Mouse (Mus musculus) liver, adult 2 months (tissue): ENCODE results near the gene Lsm14a. TPM values are rescaled to one million over a fixed set of nuclear protein-coding genes. Genes with fewer than 3 reads are reported as not detected.

Source experiments
- DNase-seq: peaks from one replicate; pipeline ENCODE4 v3.0.0-alpha.2; 2011; ENCODE audit warnings: low read depth, low spot score; ENCODE audit errors: extremely low read depth
- H3K27ac ChIP-seq: fragments of 200-500 bp; replicated peaks from 2 replicates; pipeline ENCODE4 v1.5.1; 2012; ENCODE audit warnings: low read depth, mild to moderate bottlenecking, control low read depth, inconsistent platforms, low read length; ENCODE audit not compliant: insufficient read depth
- H3K27me3 ChIP-seq: fragments of 200-500 bp; 2 replicates; pipeline ENCODE4 v1.6.1; 2012; ENCODE audit warnings: mild to moderate bottlenecking, moderate library complexity, low read length, inconsistent platforms; ENCODE audit not compliant: control insufficient read depth, insufficient read depth
- H3K36me3 ChIP-seq: fragments of 200-500 bp; 2 replicates; pipeline ENCODE4 v1.6.1; 2012; ENCODE audit warnings: low read length, inconsistent platforms; ENCODE audit not compliant: control insufficient read depth, insufficient read depth
- H3K4me1 ChIP-seq: fragments of 200-500 bp; 2 replicates; pipeline ENCODE4 v1.6.1; 2011; ENCODE audit warnings: low read length; ENCODE audit not compliant: control insufficient read depth, insufficient read depth
- H3K4me3 ChIP-seq: fragments of 200-500 bp; 2 replicates; pipeline ENCODE4 v1.5.1; 2011; ENCODE audit warnings: low read depth, mild to moderate bottlenecking, control low read depth, low read length, moderate library complexity; ENCODE audit not compliant: insufficient read depth
- H3K79me2 ChIP-seq: fragments of 200-500 bp; 2 replicates; pipeline ENCODE4 v1.6.1; 2012; ENCODE audit warnings: inconsistent platforms, mild to moderate bottlenecking, low read length, moderate library complexity; ENCODE audit not compliant: control insufficient read depth, insufficient read depth
- H3K9ac ChIP-seq: fragments of 200-500 bp; 2 replicates; pipeline ENCODE4 v1.6.1; 2012; ENCODE audit warnings: low read depth, mild to moderate bottlenecking, control low read depth, inconsistent platforms, low read length
- CTCF ChIP-seq: fragments of 200-500 bp; IDR thresholded peaks from 2 replicates; pipeline ENCODE4 v1.5.1; 2011; ENCODE audit warnings: low read depth, low read length, control low read depth
- POLR2A ChIP-seq: fragments of 200-500 bp; IDR thresholded peaks from 2 replicates; pipeline ENCODE4 v1.6.1; 2011; ENCODE audit warnings: low read length, control low read depth; ENCODE audit not compliant: insufficient read depth; ENCODE audit errors: extremely low read depth
- WGBS: fragments of 180-500 bp; shearing (Covaris S2); methylation state at CpG from one replicate; pipeline ENCODE4 v1.1.7; 2018; 5-methylcytosine and 5-hydroxymethylcytosine counted together
- polyA plus RNA-seq: library from polyadenylated mRNA; depleted of rRNA; stranded (reverse); fragments of >200 nt; gene quantifications from 2 replicates; pipeline ENCODE4 v1.2.3, GENCODE M21; 2012
- total RNA-seq: library from RNA; depleted of rRNA; stranded (reverse); fragments of >200 nt; gene quantifications from 2 replicates; pipeline ENCODE4 v1.2.3, GENCODE M21; 2014

Lsm14a gene
- total and polyA plus RNA-seq, 2 experiments, result 12.5 to 26.2 TPM

DNA sequence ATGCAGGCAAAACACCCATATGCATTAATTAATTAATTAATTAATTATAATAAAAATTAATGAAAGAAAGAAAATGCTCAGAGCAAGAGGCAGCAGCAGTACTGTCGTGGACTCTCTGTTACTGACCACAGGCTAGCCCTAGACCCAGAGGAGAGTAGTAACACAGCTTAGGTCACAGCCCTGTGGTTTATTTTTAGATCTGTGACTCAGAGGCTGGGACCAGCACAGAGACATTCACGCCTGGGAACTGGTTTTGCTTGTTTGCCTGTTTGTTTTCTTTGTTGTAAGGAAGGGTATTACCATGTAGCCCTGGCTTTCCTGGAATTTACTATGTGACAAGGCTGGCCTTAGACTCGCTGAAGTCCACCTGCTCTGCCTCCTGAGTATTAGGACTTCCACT is 65.6 kb downstream of the Lsm14a start:
- Histone ChIP-seq H3K27me3 (no peaks in the 10 kb centered on the region), H3K4me1 (no peaks in the 10 kb centered on the region), H3K9ac (no peak overlapping the region), H3K4me3 (no peak overlapping the region), H3K36me3 (no peaks in the 10 kb centered on the region), H3K27ac (no peak overlapping the region), H3K79me2 (no peaks in the 10 kb centered on the region)
- WGBS, result 51% methylated on average over 3 of the region's 3 CpGs
- no peak for DNase-seq
- no peak for TF ChIP-seq POLR2A
- no peak for TF ChIP-seq CTCF

- Histone ChIP-seq H3K4me1 (no peaks in the 10 kb centered on the region), H3K9ac (no peak overlapping the region), H3K4me3 (no peak overlapping the region), H3K79me2 (no peaks in the 10 kb centered on the region), H3K36me3 (no peaks in the 10 kb centered on the region), H3K27ac (no peak overlapping the region), H3K27me3 (no peaks in the 10 kb centered on the region)
- WGBS, result 33% methylated on average over 1 of the region's 1 CpGs
- TF ChIP-seq CTCF (no peak), POLR2A (no peak)
- peak; percentile 52 for DNase-seq
These were observed 68.3 kb downstream of the Lsm14a start for GRCm38 (mm10) chr7:34324857-34325256.

DNA sequence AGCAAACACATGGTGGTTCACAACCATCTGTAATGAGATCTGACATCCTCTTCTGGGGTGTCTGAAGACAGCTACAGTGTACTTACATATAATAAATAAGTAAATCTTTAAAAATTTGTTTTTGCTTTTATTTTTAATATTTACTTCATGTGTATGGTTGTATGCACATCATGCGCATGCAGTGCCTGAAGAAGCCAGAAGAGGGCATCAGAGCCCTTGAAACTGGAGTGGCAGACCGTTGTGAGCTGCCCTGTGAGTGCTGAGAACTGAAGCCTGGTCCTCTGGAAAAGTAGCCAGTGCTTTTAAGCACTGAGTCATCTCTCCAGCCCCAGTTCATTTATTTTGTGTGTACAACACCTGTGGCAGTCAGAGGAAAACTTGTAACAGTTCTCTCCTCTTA is 69.1 kb downstream of the Lsm14a start:
- H3K36me3 ChIP-seq, result no peaks in the 10 kb centered on the region
- TF ChIP-seq CTCF (0 out of 2 replicates have a peak, but pooled peaks have one; percentile 9), POLR2A (no peak)
- H3K9ac ChIP-seq, result no peak overlapping the region
- H3K27me3 ChIP-seq, result no peaks in the 10 kb centered on the region
- no peaks in the 10 kb centered on the region for H3K79me2 ChIP-seq
- DNase-seq, result no peak
- WGBS, result 95% methylated on average over 2 of the region's 2 CpGs
- no peak overlapping the region for H3K4me3 ChIP-seq
- H3K27ac ChIP-seq, result no peak overlapping the region
- no peaks in the 10 kb centered on the region for H3K4me1 ChIP-seq

GRCm38 (mm10) chr7:34323351-34323750 is 69.8 kb downstream of the Lsm14a start:
- no peaks in the 10 kb centered on the region for H3K27me3 ChIP-seq
- no peak for DNase-seq
- no peaks in the 10 kb centered on the region for H3K79me2 ChIP-seq
- 79% methylated on average over 8 of the region's 8 CpGs for WGBS
- no peak for TF ChIP-seq CTCF
- TF ChIP-seq POLR2A, result no peak
- no peaks in the 10 kb centered on the region for H3K4me1 ChIP-seq
- no peak overlapping the region for H3K4me3 ChIP-seq
- H3K27ac ChIP-seq, result no peak overlapping the region
- no peaks in the 10 kb centered on the region for H3K36me3 ChIP-seq
- H3K9ac ChIP-seq, result no peak overlapping the region

DNA sequence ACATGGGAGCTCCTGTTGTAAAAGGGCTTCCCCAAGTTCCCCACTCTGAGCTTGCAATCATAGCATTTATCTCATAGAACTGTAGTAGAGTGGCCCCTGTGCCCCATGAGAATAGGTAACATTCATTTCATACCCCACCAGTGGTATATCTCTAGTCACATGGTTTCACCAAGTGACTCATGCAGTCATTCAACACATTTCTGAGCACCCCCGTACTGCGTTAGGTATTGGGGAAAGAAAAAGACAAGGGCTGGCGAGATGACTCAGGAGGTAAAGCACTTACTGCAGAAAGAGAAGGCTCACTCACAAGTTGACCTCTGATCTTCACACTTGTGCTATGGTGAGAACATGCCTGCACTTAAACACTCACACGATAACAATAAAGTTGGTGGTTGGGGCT is 71.2 kb downstream of the Lsm14a start:
- no peak for DNase-seq
- no peaks in the 10 kb centered on the region for H3K4me1 ChIP-seq
- H3K79me2 ChIP-seq, result no peaks in the 10 kb centered on the region
- TF ChIP-seq POLR2A (no peak), CTCF (no peak)
- 92% methylated on average over 4 of the region's 4 CpGs for WGBS
- no peaks in the 10 kb centered on the region for H3K36me3 ChIP-seq
- no peak overlapping the region for H3K9ac ChIP-seq
- no peak overlapping the region for H3K27ac ChIP-seq
- no peaks in the 10 kb centered on the region for H3K27me3 ChIP-seq
- no peak overlapping the region for H3K4me3 ChIP-seq

GRCm38 (mm10) chr7:34321119-34321518 is 72.0 kb downstream of the Lsm14a start:
- no peak overlapping the region for H3K4me3 ChIP-seq
- no peaks in the 10 kb centered on the region for H3K27me3 ChIP-seq
- no peak overlapping the region for H3K27ac ChIP-seq
- H3K79me2 ChIP-seq, result no peaks in the 10 kb centered on the region
- no peaks in the 10 kb centered on the region for H3K4me1 ChIP-seq
- no peak for DNase-seq
- TF ChIP-seq POLR2A (no peak), CTCF (no peak)
- WGBS, result 81% methylated on average over 5 of the region's 5 CpGs
- H3K36me3 ChIP-seq, result no peaks in the 10 kb centered on the region
- no peak overlapping the region for H3K9ac ChIP-seq
